Mouse (Mus musculus) hindbrain, postnatal 0 days (tissue): ENCODE measurements around the gene Gnai2. TPM values are rescaled to one million over a fixed set of nuclear protein-coding genes. Genes with fewer than 3 reads are reported as not detected.

Experiments used
- ATAC-seq: fragments of 200-750 bp; cut with Nextera tagmentation; 2 replicates; pipeline ENCODE4 v1.8.0; 2017; ENCODE audit warnings: mild to moderate bottlenecking, moderate TSS enrichment, moderate library complexity
- DNase-seq: peaks from one replicate; pipeline ENCODE4 v3.0.0-alpha.2; 2015; ENCODE audit warnings: low spot score
- H3K27ac ChIP-seq: fragments of 300-500 bp; sonication (generic); 2 replicates; pipeline ENCODE4 v1.5.1; 2014; ENCODE audit warnings: mild to moderate bottlenecking
- H3K27me3 ChIP-seq: fragments of 300-500 bp; sonication (generic); 2 replicates; pipeline ENCODE4 v1.6.1; 2014; ENCODE audit warnings: low read length, mixed read lengths; ENCODE audit not compliant: insufficient read depth
- H3K36me3 ChIP-seq: fragments of 300-500 bp; sonication (generic); 2 replicates; pipeline ENCODE4 v1.6.1; 2014; ENCODE audit warnings: low read length, mixed read lengths; ENCODE audit not compliant: insufficient read depth
- H3K4me1 ChIP-seq: fragments of 300-500 bp; sonication (generic); 2 replicates; pipeline ENCODE4 v1.6.1; 2014; ENCODE audit warnings: antibody characterized with exemption, low read length, mixed read lengths; ENCODE audit not compliant: insufficient read depth
- H3K4me2 ChIP-seq: fragments of 300-500 bp; sonication (generic); 2 replicates; pipeline ENCODE4 v1.6.1; 2014; ENCODE audit warnings: low read depth, mild to moderate bottlenecking, low read length, moderate library complexity, mixed read lengths
- H3K4me3 ChIP-seq: fragments of 300-500 bp; sonication (generic); 2 replicates; pipeline ENCODE4 v1.5.1; 2014; ENCODE audit warnings: low read length
- H3K9ac ChIP-seq: fragments of 300-500 bp; sonication (generic); replicated peaks from 2 replicates; pipeline ENCODE4 v1.6.1; 2014; ENCODE audit warnings: mild to moderate bottlenecking, low read length, moderate library complexity, mixed read lengths
- H3K9me3 ChIP-seq: fragments of 300-500 bp; sonication (generic); 2 replicates; pipeline ENCODE4 v1.6.1; 2016; ENCODE audit warnings: low read length, mixed read lengths
- CTCF ChIP-seq: IDR thresholded peaks from 2 replicates; pipeline ENCODE4 v1.5.1; 2016; ENCODE audit warnings: antibody characterized with exemption, control low read depth, low read depth
- WGBS: fragments of 180-500 bp; shearing (Covaris S2); extraction: QIAGEN DNeasy Blood & Tissue Kit; methylation state at CpG from one replicate; pipeline ENCODE4 v1.1.7; 2014; 5-methylcytosine and 5-hydroxymethylcytosine counted together
- polyA plus RNA-seq: library from polyadenylated mRNA; unstranded; fragments of >200 nt; fragmentation: Nextera tagmentation; extraction: Ambion mirVana; gene quantifications from 2 replicates; pipeline ENCODE4 v1.2.1, GENCODE M21; 2015
- total RNA-seq: library from RNA; depleted of rRNA; stranded (reverse); fragments of >200 nt; gene quantifications from 2 replicates; pipeline ENCODE4 v1.2.3, GENCODE M21; 2014

The Gnai2 gene
- total and polyA plus RNA-seq, 2 experiments from 2014 or later = 287 to 334 TPM

DNA sequence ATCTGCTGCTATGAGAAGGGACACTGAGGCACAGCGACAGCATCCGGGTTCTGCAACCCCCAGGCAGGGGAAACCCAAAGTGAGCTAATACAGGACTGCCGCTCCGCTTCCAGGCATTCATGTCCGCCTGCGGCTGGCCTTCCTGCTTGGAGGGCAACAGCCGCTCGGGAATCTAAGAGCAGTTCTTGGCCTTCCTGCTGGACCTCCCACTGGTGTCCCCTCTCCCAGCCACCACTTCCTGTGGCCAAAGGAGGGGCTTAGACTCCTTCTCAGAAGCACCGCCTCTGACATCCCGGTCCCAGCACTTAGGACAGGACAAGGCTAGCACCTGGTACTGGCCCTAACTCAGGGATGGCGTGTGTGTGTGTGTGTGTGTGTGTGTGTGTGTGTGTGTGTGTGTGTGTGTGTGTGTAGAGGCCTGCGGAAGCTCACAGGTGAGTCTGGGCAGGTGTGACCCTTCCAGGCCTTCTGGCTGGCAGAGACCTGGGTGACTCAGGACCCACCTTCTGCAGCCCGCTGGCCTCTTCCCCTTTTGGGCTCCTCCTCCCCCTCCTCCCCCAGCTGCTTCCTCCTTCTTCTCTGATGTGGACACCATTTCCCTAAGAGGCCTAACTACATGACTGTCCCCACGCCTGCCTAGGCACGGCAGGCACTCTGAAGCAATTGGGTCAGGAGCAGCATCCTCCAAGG lies 6.3 kb downstream of the Gnai2 start:
- Histone ChIP-seq H3K27ac (peak overlapping the region; percentile 93), H3K36me3 (no peaks in the 10 kb centered on the region), H3K4me3 (no peak overlapping the region), H3K4me1 (peaks cover 61% of the 10 kb centered on the region), H3K9me3 (no peaks in the 10 kb centered on the region), H3K9ac (peak overlapping the region; percentile 14; the same call in 1 of the 2 replicates), H3K4me2 (peak overlapping the region; percentile 39), H3K27me3 (no peaks in the 10 kb centered on the region)
- no peak for ATAC-seq
- 38% methylated on average over 15 of the region's 15 CpGs for WGBS
- no peak for DNase-seq
- no peak for TF ChIP-seq CTCF

GRCm38 (mm10) chr9:107627387-107628255 lies 7.5 kb downstream of the Gnai2 start:
- Histone ChIP-seq H3K27me3 (no peaks in the 10 kb centered on the region), H3K9ac (peak overlapping the region; percentile 6), H3K4me3 (no peak overlapping the region), H3K4me2 (peak overlapping the region; percentile 33; the same call in 1 of the 2 replicates), H3K4me1 (peaks cover 57% of the 10 kb centered on the region), H3K9me3 (no peaks in the 10 kb centered on the region), H3K36me3 (0 out of 2 replicates have a peak, but pooled peaks cover 4% of the 10 kb centered on the region), H3K27ac (peak overlapping the region; percentile 93)
- DNase-seq (no peak), ATAC-seq (no peak)
- 11% methylated on average over 20 of the region's 20 CpGs for WGBS
- TF ChIP-seq CTCF = no peak

DNA sequence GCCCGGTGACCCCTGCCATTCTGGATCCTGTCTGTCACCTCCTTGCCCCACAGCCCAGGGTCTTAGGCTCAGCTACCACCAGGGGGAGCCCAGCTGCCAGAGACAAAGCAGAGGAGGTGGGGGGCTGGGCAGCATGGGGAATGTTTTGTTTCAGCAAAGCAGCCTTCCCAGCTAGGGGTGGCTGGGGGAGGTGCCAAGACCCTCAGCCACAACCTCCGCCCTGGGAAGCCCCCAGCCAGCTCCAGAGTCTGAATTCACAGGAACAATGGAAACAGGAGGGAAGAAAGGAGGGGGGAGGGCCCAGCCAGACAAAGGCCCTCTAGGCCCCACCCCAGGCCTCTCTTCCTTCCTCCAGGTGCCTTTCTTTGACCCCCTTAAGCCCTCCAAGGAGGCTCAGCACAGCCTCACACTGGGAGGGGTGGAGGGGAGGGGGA lies 8.3 kb downstream of the Gnai2 start:
- Histone ChIP-seq H3K36me3 (0 out of 2 replicates have a peak, but pooled peaks cover 4% of the 10 kb centered on the region), H3K27me3 (no peaks in the 10 kb centered on the region), H3K4me2 (peak overlapping the region; percentile 33), H3K9me3 (no peaks in the 10 kb centered on the region), H3K27ac (peak overlapping the region; percentile 93), H3K4me3 (no peak overlapping the region), H3K9ac (peak overlapping the region; percentile 6), H3K4me1 (peaks cover 49% of the 10 kb centered on the region)
- DNase-seq (peak; percentile 94), ATAC-seq (peak; percentile 73)
- 0% methylated on average over 2 of the region's 2 CpGs for WGBS
- peak; percentile 97 for TF ChIP-seq CTCF

DNA sequence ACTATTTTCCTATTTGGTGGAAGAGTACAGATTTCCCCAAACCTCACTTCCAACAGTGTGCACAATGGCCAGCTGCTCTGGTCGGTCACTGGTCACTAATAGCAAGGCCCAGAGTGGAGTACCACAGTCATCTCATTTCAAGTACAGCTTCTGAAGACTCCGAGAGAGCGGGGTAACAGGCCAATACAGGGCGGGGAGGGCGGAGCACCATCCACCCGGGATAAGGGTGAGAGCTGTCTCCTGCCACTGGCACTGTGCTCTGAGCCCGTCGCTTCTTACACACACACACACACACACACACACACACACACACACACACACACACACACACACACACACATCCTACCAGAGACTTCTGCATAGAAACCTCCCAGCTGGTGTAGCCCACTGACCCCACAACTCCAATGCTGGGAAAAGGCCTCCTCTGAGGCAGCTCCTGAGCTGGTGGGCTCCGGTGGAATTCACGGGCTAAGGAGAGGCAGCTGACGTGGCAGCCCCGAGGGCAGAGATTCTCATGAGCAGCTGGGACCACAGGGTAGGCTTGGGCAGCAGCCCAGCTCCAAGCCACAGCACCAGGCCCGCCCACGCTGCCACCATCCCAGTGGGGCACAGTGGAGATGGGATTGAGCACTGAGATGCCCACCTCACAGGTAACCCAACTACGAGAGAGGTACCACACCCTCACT lies 8.9 kb downstream of the Gnai2 start:
- peak; percentile 54 for ATAC-seq
- TF ChIP-seq CTCF = no peak
- Histone ChIP-seq H3K27ac (peak overlapping the region; percentile 93), H3K27me3 (no peaks in the 10 kb centered on the region), H3K4me2 (peak overlapping the region; percentile 33), H3K9me3 (no peaks in the 10 kb centered on the region), H3K36me3 (0 out of 2 replicates have a peak, but pooled peaks cover 4% of the 10 kb centered on the region), H3K4me3 (no peak overlapping the region), H3K9ac (peak overlapping the region; percentile 6; the same call in 1 of the 2 replicates), H3K4me1 (peaks cover 44% of the 10 kb centered on the region)
- peak; percentile 72 for DNase-seq
- 26% methylated on average over 15 of the region's 15 CpGs for WGBS

DNA sequence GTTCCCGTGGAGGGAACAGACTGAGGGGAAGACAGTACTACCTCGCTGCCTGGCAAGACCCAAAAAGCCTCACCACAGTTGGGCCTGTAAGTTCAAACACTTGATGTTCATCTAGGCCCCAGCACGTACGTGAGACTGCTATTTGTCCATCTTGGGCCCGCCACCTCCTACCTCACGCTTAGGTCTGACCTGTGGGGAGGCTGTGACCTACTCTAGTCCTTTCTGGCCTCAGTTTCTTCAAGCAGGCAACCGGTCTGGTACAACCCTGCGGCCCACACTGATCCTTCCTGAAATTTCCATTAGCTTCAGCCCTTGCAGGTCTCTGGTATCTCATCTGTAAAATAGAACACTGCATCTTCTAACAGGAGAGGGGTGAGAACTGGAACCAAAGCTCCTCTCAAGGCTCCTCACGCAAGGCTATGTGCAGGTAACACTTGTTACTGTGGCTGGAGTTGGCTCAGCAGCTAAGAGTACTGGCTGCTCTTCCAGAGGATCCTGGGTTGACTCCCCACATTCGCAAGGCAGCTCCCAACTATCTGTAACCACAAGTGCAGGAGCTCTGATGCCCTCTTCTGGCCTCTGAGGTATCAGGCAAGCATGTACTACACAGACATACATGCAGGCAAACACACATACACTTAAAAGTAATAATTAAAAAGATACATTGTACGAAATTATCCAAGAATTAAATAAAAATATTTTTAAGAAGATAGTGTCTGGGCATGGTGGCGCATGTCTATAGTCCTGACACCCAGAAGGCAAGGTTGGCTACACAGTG lies 9.6 kb downstream of the Gnai2 start:
- Histone ChIP-seq H3K36me3 (0 out of 2 replicates have a peak, but pooled peaks cover 4% of the 10 kb centered on the region), H3K4me1 (peaks cover 38% of the 10 kb centered on the region), H3K9me3 (no peaks in the 10 kb centered on the region), H3K4me2 (peak overlapping the region; percentile 33; the same call in 1 of the 2 replicates), H3K27me3 (no peaks in the 10 kb centered on the region), H3K27ac (peak overlapping the region; percentile 93; the same call in 1 of the 2 replicates), H3K9ac (no peak overlapping the region), H3K4me3 (no peak overlapping the region)
- DNase-seq = no peak
- ATAC-seq = no peak
- peak; percentile 58 for TF ChIP-seq CTCF
- 83% methylated on average over 12 of the region's 12 CpGs for WGBS
